Mouse (Mus musculus): ENCODE results near the gene Fbxo30.
"Not testable (repeated sequence)": the region's sequence is repeated elsewhere in the genome, so short reads cannot be mapped to it uniquely, and the experiment has no call there.

DNA sequence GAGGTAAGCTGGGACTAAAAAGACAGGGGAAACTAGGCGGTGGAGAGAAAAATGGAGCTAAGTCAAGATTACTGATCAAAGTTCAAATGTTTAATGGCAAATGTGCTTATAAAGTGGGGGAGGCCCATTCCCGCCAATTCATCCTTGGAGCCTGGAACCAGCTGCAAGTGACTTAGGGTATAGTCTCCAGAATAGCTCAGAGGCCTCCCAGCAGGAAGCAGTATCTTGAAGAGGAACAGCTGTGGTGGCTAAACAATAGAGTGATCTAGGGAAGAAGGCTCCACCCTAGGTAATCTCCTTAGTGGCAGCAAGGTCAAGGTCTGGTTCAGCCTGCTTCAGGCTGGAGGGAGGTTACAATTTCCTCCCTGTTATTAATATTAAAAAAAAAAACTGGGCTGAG is 17.3 kb upstream of the Fbxo30 start:
- not testable (repeated sequence) for TF ChIP-seq CTCF, EP300 (IDR thresholded peaks at IDR 0.05; ENCODE audit: low read depth)
